Mouse (Mus musculus) stomach, postnatal 0 days (tissue): ENCODE measurements around the gene Tff3. TPM values are rescaled to one million over a fixed set of nuclear protein-coding genes. Genes with fewer than 3 reads are reported as not detected.

ENCODE experiments used
- ATAC-seq: fragments of 200-750 bp; cut with Nextera tagmentation; 2 replicates; pipeline ENCODE4 v1.8.0; 2017; ENCODE audit not compliant: low FRiP score, low TSS enrichment
- DNase-seq: peaks from one replicate; pipeline ENCODE4 v3.0.0-alpha.2; 2016; ENCODE audit warnings: low spot score
- H3K27ac ChIP-seq: fragments of 300-500 bp; sonication (generic); replicated peaks from 2 replicates; pipeline ENCODE4 v1.5.1; 2014; ENCODE audit warnings: mild to moderate bottlenecking, control low read depth
- H3K27me3 ChIP-seq: fragments of 300-500 bp; sonication (generic); 2 replicates; pipeline ENCODE4 v1.6.1; 2014; ENCODE audit warnings: low read length; ENCODE audit not compliant: control insufficient read depth, insufficient read depth
- H3K36me3 ChIP-seq: fragments of 300-500 bp; sonication (generic); 2 replicates; pipeline ENCODE4 v1.6.1; 2014; ENCODE audit warnings: low read length, mixed read lengths; ENCODE audit not compliant: control insufficient read depth, insufficient read depth
- H3K4me1 ChIP-seq: fragments of 300-500 bp; sonication (generic); replicated peaks from 2 replicates; pipeline ENCODE4 v1.6.1; 2014; ENCODE audit warnings: antibody characterized with exemption; ENCODE audit not compliant: control insufficient read depth, insufficient read depth
- H3K4me2 ChIP-seq: fragments of 300-500 bp; sonication (generic); replicated peaks from 2 replicates; pipeline ENCODE4 v1.6.1; 2014; ENCODE audit warnings: low read depth, mild to moderate bottlenecking, control low read depth, moderate library complexity
- H3K4me3 ChIP-seq: fragments of 300-500 bp; sonication (generic); 2 replicates; pipeline ENCODE4 v1.5.1; 2014; ENCODE audit warnings: low read depth, low read length, control low read depth
- H3K9ac ChIP-seq: fragments of 300-500 bp; sonication (generic); 2 replicates; pipeline ENCODE4 v1.6.1; 2014; ENCODE audit warnings: mild to moderate bottlenecking, low read length, control low read depth, mixed read lengths
- H3K9me3 ChIP-seq: fragments of 300-500 bp; sonication (generic); 2 replicates; pipeline ENCODE4 v1.6.1; 2016; ENCODE audit warnings: low read length; ENCODE audit not compliant: control insufficient read depth
- CTCF ChIP-seq: IDR thresholded peaks from 2 replicates; pipeline ENCODE4 v1.5.1; 2016; ENCODE audit warnings: antibody characterized with exemption, low read depth, mild to moderate bottlenecking, moderate library complexity
- EP300 ChIP-seq: optimal IDR thresholded peaks from 2 replicates; pipeline ENCODE3; 2016; ENCODE audit warnings: antibody characterized with exemption
- WGBS: fragments of 180-500 bp; shearing (Covaris S2); extraction: QIAGEN DNeasy Blood & Tissue Kit; methylation state at CpG from one replicate; pipeline ENCODE4 v1.1.7; 2014; 5-methylcytosine and 5-hydroxymethylcytosine counted together
- polyA plus RNA-seq: library from polyadenylated mRNA; unstranded; fragments of >200 nt; fragmentation: Nextera tagmentation; extraction: Ambion mirVana; gene quantifications from 2 replicates; pipeline ENCODE4 v1.2.1, GENCODE M21; 2015

The Tff3 gene
- polyA plus RNA-seq, 1 experiment from 2014 or later = 10.5 TPM

DNA sequence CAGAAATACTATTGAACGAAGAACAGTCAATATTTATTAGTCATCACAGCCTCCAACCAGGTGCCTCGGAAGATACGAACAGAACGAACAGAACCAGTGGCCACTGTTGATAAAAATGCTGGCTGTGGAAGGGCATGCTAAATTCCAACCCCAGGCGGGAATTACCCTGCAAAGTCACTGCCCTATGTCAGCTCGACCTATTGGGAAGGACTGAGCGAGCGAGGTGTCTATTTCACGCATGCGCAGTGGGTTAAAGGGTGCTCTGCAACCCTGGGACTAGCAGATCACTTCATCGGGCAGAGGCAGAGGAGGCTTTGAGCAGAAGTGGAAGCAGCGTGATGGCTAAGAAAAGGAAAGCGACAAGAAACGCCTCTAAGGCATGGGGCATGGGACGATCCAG is 4.3 kb upstream of the Tff3 start:
- WGBS = 49% methylated on average over 15 of the region's 15 CpGs
- Histone ChIP-seq H3K4me2 (no peak overlapping the region), H3K9me3 (no peaks in the 10 kb centered on the region), H3K27me3 (no peaks in the 10 kb centered on the region), H3K4me3 (no peak overlapping the region), H3K27ac (no peak overlapping the region), H3K36me3 (no peaks in the 10 kb centered on the region), H3K4me1 (no peaks in the 10 kb centered on the region), H3K9ac (no peak overlapping the region)
- no peak for TF ChIP-seq CTCF
- peak; percentile 51; the same call in 1 of the 2 replicates for ATAC-seq
- peak; percentile 58 for DNase-seq

DNA sequence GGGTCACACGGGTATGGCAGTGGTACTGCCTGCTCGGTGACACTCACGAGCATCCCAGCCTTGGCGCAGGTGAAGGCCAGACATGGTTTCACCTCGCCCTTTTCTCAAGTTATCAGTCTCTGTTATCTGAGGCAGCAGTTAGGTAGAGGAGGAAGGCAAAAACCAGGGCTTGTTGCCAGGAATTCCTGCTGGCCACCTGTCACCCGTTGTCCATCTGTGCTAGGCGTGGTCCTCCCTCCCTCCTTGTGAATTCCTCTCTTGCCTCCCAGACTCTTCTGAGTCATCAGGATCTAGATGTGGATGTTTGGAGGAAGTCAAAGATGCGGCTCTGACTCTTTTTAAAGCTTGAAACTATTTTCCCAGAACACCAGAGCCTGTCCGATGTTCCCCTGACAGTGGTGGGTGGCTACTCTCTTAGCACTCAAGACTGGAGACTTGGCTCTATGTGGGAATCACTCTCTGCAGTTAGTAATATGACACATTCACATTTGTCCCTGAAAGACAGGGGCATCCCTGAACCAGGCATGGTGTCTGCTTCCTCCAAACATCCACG is 1.9 kb upstream of the Tff3 start:
- ATAC-seq = no peak
- no peak for DNase-seq
- TF ChIP-seq CTCF = no peak
- no peak for TF ChIP-seq EP300
- no peak overlapping the region for H3K4me2 ChIP-seq
- no peaks in the 10 kb centered on the region for H3K27me3 ChIP-seq
- 67% methylated on average over 10 of the region's 10 CpGs for WGBS
- H3K9ac ChIP-seq = no peak overlapping the region
- H3K9me3 ChIP-seq = no peaks in the 10 kb centered on the region
- no peaks in the 10 kb centered on the region for H3K36me3 ChIP-seq
- no peak overlapping the region for H3K27ac ChIP-seq
- H3K4me3 ChIP-seq = no peak overlapping the region
- no peaks in the 10 kb centered on the region for H3K4me1 ChIP-seq

DNA sequence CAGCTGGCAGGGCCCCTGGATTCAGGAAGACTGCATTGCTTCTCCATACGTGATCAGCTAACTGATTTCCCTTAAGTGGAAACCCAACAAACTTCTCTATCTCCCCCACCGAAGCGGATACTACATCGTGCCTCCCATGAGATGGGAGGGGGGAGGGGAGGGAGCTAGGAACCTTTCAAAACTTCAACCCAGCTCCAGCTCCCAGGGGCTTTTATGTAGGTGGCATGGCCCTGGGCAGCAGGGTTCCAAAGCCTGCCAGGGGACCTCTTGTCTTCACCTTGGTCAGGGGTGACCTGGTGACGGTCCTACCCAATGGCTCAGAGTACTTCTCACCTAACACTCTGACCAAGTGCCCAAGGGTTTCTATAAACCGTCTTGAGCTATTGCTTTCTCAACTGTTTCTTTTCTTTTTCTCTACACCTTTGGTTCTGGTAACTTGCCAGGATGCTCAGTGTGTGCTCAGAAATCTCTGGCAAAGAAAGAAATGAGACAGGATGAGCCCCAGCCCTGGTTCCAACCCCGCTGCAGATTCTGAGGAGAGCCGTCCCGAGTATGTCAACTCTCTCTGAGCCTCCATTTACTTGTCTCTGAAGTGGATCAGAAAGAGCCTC is 633 bp downstream of the Tff3 start:
- TF ChIP-seq CTCF = no peak
- no peak for TF ChIP-seq EP300
- Histone ChIP-seq H3K36me3 (no peaks in the 10 kb centered on the region), H3K4me1 (no peaks in the 10 kb centered on the region), H3K4me3 (no peak overlapping the region), H3K27ac (no peak overlapping the region), H3K4me2 (no peak overlapping the region), H3K9me3 (no peaks in the 10 kb centered on the region), H3K9ac (no peak overlapping the region), H3K27me3 (no peaks in the 10 kb centered on the region)
- DNase-seq (no peak), ATAC-seq (no peak)
- 78% methylated on average over 9 of the region's 9 CpGs for WGBS

GRCm38 (mm10) chr17:31125548-31126266 is 3.7 kb downstream of the Tff3 start:
- DNase-seq (no peak), ATAC-seq (peak; percentile 9; the same call in 1 of the 2 replicates)
- H3K9ac ChIP-seq = no peak overlapping the region
- TF ChIP-seq EP300 (no peak), CTCF (no peak)
- no peaks in the 10 kb centered on the region for H3K36me3 ChIP-seq
- no peak overlapping the region for H3K4me3 ChIP-seq
- no peaks in the 10 kb centered on the region for H3K9me3 ChIP-seq
- H3K27ac ChIP-seq = no peak overlapping the region
- H3K27me3 ChIP-seq = no peaks in the 10 kb centered on the region
- H3K4me2 ChIP-seq = no peak overlapping the region
- 40% methylated on average over 9 of the region's 9 CpGs for WGBS
- no peaks in the 10 kb centered on the region for H3K4me1 ChIP-seq

GRCm38 (mm10) chr17:31121975-31122374 is 7.5 kb downstream of the Tff3 start:
- H3K9ac ChIP-seq = no peak overlapping the region
- peak; percentile 89 for TF ChIP-seq CTCF
- TF ChIP-seq EP300 = no peak
- H3K9me3 ChIP-seq = no peaks in the 10 kb centered on the region
- H3K4me2 ChIP-seq = no peak overlapping the region
- no peaks in the 10 kb centered on the region for H3K36me3 ChIP-seq
- ATAC-seq (no peak), DNase-seq (peak; percentile 70)
- H3K27ac ChIP-seq = no peak overlapping the region
- no peaks in the 10 kb centered on the region for H3K4me1 ChIP-seq
- H3K4me3 ChIP-seq = no peak overlapping the region
- H3K27me3 ChIP-seq = no peaks in the 10 kb centered on the region
- 7% methylated on average over 8 of the region's 8 CpGs for WGBS

GRCm38 (mm10) chr17:31119429-31119828 is 10.0 kb downstream of the Tff3 start:
- Histone ChIP-seq H3K4me3 (no peak overlapping the region), H3K4me2 (no peak overlapping the region), H3K27ac (no peak overlapping the region), H3K9ac (no peak overlapping the region), H3K4me1 (no peaks in the 10 kb centered on the region), H3K9me3 (no peaks in the 10 kb centered on the region), H3K36me3 (no peaks in the 10 kb centered on the region), H3K27me3 (no peaks in the 10 kb centered on the region)
- TF ChIP-seq CTCF (peak; percentile 97), EP300 (no peak)
- ATAC-seq = peak; percentile 50; the same call in 1 of the 2 replicates
- 7% methylated on average over 7 of the region's 7 CpGs for WGBS
- peak; percentile 81 for DNase-seq
